Mouse (Mus musculus): Measurements from ENCODE around the gene Commd7.

DNA sequence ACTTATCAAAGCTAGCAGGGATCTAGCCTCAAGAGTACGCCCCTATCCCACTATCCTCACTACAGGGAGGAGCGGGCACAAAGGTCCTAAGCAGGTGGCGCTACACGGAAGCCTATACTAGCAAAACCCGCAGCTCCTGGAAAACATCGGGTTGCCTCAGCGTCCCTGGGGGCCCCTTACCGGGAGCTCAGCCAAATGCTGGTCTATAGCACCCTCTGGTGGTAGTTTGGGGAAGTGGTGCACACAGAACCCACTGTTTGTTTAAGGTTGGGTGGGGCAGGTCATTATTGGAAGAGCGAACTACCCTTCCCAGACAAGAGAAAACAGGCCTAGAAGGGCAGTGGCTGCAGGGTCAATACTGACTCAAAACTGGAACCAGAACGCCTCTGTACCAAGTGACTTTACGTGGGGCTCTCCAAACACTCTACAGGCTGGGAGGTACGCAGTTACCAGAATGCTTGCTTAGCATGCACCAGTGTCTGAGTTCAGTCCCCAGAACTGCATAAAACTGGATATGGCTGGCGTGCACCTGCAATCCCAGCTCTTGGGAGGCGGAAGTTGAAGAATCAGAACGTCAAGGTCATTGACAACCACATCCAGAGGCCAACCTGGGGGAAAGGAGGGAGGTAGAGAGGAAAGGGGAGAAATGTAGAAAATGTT is 45.9 kb downstream of the Commd7 start:
- TF ChIP-seq CTCF (IDR thresholded peaks at IDR 0.05; ENCODE audit: low read depth, low read length): peak; percentile 80
- TF ChIP-seq POLR2A (IDR thresholded peaks at IDR 0.05; ENCODE audit: extremely low read depth, insufficient read depth, low read length): no peak
